Mouse (Mus musculus): ENCODE results near the gene Wipf2. TPM values are rescaled to one million over a fixed set of nuclear protein-coding genes. Genes with fewer than 3 reads are reported as not detected.
"Not testable (repeated sequence)": the region's sequence is repeated elsewhere in the genome, so short reads cannot be mapped to it uniquely, and the experiment has no call there.

The Wipf2 gene
- polyA plus RNA-seq (2016; fragmentation: Nextera tagmentation; extraction: Ambion mirVana), result 3.7 and 3.9 TPM in 2 replicates

- no peaks in the 10 kb centered on the region for H3K27me3 ChIP-seq (ENCODE audit: low read depth, poor library complexity, severe bottlenecking)
- 6% methylated on average over 40 of the region's 41 CpGs for WGBS
- DNase-seq (ENCODE audit: low spot score), result peak; percentile 96
Measured at GRCm38 (mm10) chr11:98863028-98863750, at the start of gene Wipf2. Wipf2 (plus strand) TSS chr11:98863638.

GRCm38 (mm10) chr11:98816706-98817239 is 46.7 kb upstream of the Wipf2 start:
- DNase-seq (ENCODE audit: low spot score), result no peak
- 93% methylated on average over 1 of the region's 1 CpGs for WGBS
- H3K4me3 ChIP-seq, result no peak overlapping the region
- H3K36me3 ChIP-seq, result peaks cover 99% of the 10 kb centered on the region
- H3K27me3 ChIP-seq (ENCODE audit: low read depth, poor library complexity, severe bottlenecking), result no peaks in the 10 kb centered on the region
- no peaks in the 10 kb centered on the region for H3K9me3 ChIP-seq (replicated peaks)
- H3K4me1 ChIP-seq, result no peaks in the 10 kb centered on the region
- no peak overlapping the region for H3K27ac ChIP-seq (replicated peaks)

More at GRCm38 (mm10) chr11:98863028-98863750, at the start of gene Wipf2:
- Histone ChIP-seq H3K9me3 (replicated peaks) (0 out of 2 replicates have a peak, but pooled peaks cover 4% of the 10 kb centered on the region), H3K4me1 (peaks cover 29% of the 10 kb centered on the region), H3K36me3 (peaks cover 24% of the 10 kb centered on the region), H3K27ac (replicated peaks) (peak within 1 kb of the TSS; percentile 94), H3K4me3 (peak within 1 kb of the TSS; percentile 69)

- Histone ChIP-seq H3K4me1 (no peaks in the 10 kb centered on the region), H3K9me3 (replicated peaks) (no peaks in the 10 kb centered on the region), H3K4me3 (no peak overlapping the region), H3K27ac (replicated peaks) (no peak overlapping the region), H3K36me3 (peaks cover 100% of the 10 kb centered on the region), H3K27me3 (ENCODE audit: low read depth, poor library complexity, severe bottlenecking) (no peaks in the 10 kb centered on the region)
- DNase-seq (ENCODE audit: low spot score), result no peak
- 94% methylated on average over 5 of the region's 5 CpGs for WGBS
Measured at GRCm38 (mm10) chr11:98820968-98821367, 42.5 kb upstream of the Wipf2 start.

- H3K27ac ChIP-seq (replicated peaks); H3K4me1 ChIP-seq; H3K4me3 ChIP-seq; H3K27me3 ChIP-seq (ENCODE audit: low read depth, poor library complexity, severe bottlenecking); H3K9me3 ChIP-seq (replicated peaks); DNase-seq (ENCODE audit: low spot score): not testable (repeated sequence)
- peaks cover 100% of the 10 kb centered on the region for H3K36me3 ChIP-seq
- 98% methylated on average over 2 of the region's 2 CpGs for WGBS
Measured at GRCm38 (mm10) chr11:98826071-98826470, 37.4 kb upstream of the Wipf2 start.

GRCm38 (mm10) chr11:98827877-98828276 is 35.6 kb upstream of the Wipf2 start:
- 93% methylated on average over 2 of the region's 2 CpGs for WGBS
- peaks cover 100% of the 10 kb centered on the region for H3K36me3 ChIP-seq
- no peak overlapping the region for H3K4me3 ChIP-seq
- H3K9me3 ChIP-seq (replicated peaks), result no peaks in the 10 kb centered on the region
- no peak overlapping the region for H3K27ac ChIP-seq (replicated peaks)
- no peaks in the 10 kb centered on the region for H3K27me3 ChIP-seq (ENCODE audit: low read depth, poor library complexity, severe bottlenecking)
- no peaks in the 10 kb centered on the region for H3K4me1 ChIP-seq
- DNase-seq (ENCODE audit: low spot score), result no peak

- DNase-seq (ENCODE audit: low spot score), result no peak
Measured at GRCm38 (mm10) chr11:98829091-98829775, 34.2 kb upstream of the Wipf2 start.

GRCm38 (mm10) chr11:98829875-98830274 is 33.6 kb upstream of the Wipf2 start:
- no peak overlapping the region for H3K4me3 ChIP-seq
- WGBS, result 83% methylated on average over 4 of the region's 4 CpGs
- peaks cover 100% of the 10 kb centered on the region for H3K36me3 ChIP-seq
- no peaks in the 10 kb centered on the region for H3K9me3 ChIP-seq (replicated peaks)
- no peak overlapping the region for H3K27ac ChIP-seq (replicated peaks)
- DNase-seq (ENCODE audit: low spot score), result no peak
- no peaks in the 10 kb centered on the region for H3K27me3 ChIP-seq (ENCODE audit: low read depth, poor library complexity, severe bottlenecking)
- peaks cover 11% of the 10 kb centered on the region for H3K4me1 ChIP-seq

More at GRCm38 (mm10) chr11:98829091-98829775, 34.2 kb upstream of the Wipf2 start:
- H3K27ac ChIP-seq (replicated peaks), result no peak overlapping the region
- no peaks in the 10 kb centered on the region for H3K9me3 ChIP-seq (replicated peaks)
- peaks cover 5% of the 10 kb centered on the region for H3K4me1 ChIP-seq
- H3K36me3 ChIP-seq, result peaks cover 100% of the 10 kb centered on the region
- H3K27me3 ChIP-seq (ENCODE audit: low read depth, poor library complexity, severe bottlenecking), result no peaks in the 10 kb centered on the region
- H3K4me3 ChIP-seq, result no peak overlapping the region
- 72% methylated on average over 12 of the region's 12 CpGs for WGBS

GRCm38 (mm10) chr11:98835296-98835695 is 28.1 kb upstream of the Wipf2 start:
- Histone ChIP-seq H3K27me3 (ENCODE audit: low read depth, poor library complexity, severe bottlenecking) (peaks cover 41% of the 10 kb centered on the region), H3K36me3 (peaks cover 48% of the 10 kb centered on the region), H3K9me3 (replicated peaks) (no peaks in the 10 kb centered on the region), H3K27ac (replicated peaks) (no peak overlapping the region), H3K4me3 (peak overlapping the region; percentile 9), H3K4me1 (peaks cover 54% of the 10 kb centered on the region)
- no peak for DNase-seq (ENCODE audit: low spot score)
- 35% methylated on average over 5 of the region's 5 CpGs for WGBS

- Histone ChIP-seq H3K4me1 (peaks cover 54% of the 10 kb centered on the region), H3K36me3 (peaks cover 44% of the 10 kb centered on the region), H3K27me3 (ENCODE audit: low read depth, poor library complexity, severe bottlenecking) (peaks cover 46% of the 10 kb centered on the region), H3K4me3 (no peak overlapping the region), H3K9me3 (replicated peaks) (no peaks in the 10 kb centered on the region), H3K27ac (replicated peaks) (no peak overlapping the region)
- DNase-seq (ENCODE audit: low spot score), result no peak
- 70% methylated on average over 3 of the region's 3 CpGs for WGBS
Measured at GRCm38 (mm10) chr11:98835725-98836124, 27.7 kb upstream of the Wipf2 start.

GRCm38 (mm10) chr11:98836128-98836527 is 27.3 kb upstream of the Wipf2 start:
- peaks cover 40% of the 10 kb centered on the region for H3K36me3 ChIP-seq
- H3K27ac ChIP-seq (replicated peaks), result no peak overlapping the region
- H3K4me3 ChIP-seq, result peak overlapping the region; percentile 75
- peaks cover 54% of the 10 kb centered on the region for H3K4me1 ChIP-seq
- peaks cover 46% of the 10 kb centered on the region for H3K27me3 ChIP-seq (ENCODE audit: low read depth, poor library complexity, severe bottlenecking)
- no peaks in the 10 kb centered on the region for H3K9me3 ChIP-seq (replicated peaks)
- DNase-seq (ENCODE audit: low spot score), result no peak
- 27% methylated on average over 7 of the region's 7 CpGs for WGBS

GRCm38 (mm10) chr11:98836651-98837141 is 26.7 kb upstream of the Wipf2 start, which contains the start of gene Rapgefl1:
Rapgefl1 (plus strand) TSS chr11:98836785.
- peak within 1 kb of the TSS; percentile 82 for H3K27ac ChIP-seq (replicated peaks)

GRCm38 (mm10) chr11:98837231-98837704 is 26.2 kb upstream of the Wipf2 start:
- H3K27me3 ChIP-seq (ENCODE audit: low read depth, poor library complexity, severe bottlenecking), result peaks cover 46% of the 10 kb centered on the region
- peaks cover 54% of the 10 kb centered on the region for H3K4me1 ChIP-seq
- H3K27ac ChIP-seq (replicated peaks), result peak overlapping the region; percentile 82
- H3K4me3 ChIP-seq, result peak overlapping the region; percentile 75
- H3K36me3 ChIP-seq, result peaks cover 29% of the 10 kb centered on the region
- DNase-seq (ENCODE audit: low spot score), result peak; percentile 37
- under 1% methylated on average over 23 of the region's 29 CpGs for WGBS
- H3K9me3 ChIP-seq (replicated peaks), result no peaks in the 10 kb centered on the region

More at GRCm38 (mm10) chr11:98836651-98837141, 26.7 kb upstream of the Wipf2 start, which contains the start of gene Rapgefl1:
- DNase-seq (ENCODE audit: low spot score), result peak; percentile 87
- Histone ChIP-seq H3K27me3 (ENCODE audit: low read depth, poor library complexity, severe bottlenecking) (peaks cover 46% of the 10 kb centered on the region), H3K9me3 (replicated peaks) (no peaks in the 10 kb centered on the region), H3K4me3 (peak within 1 kb of the TSS; percentile 75), H3K36me3 (peaks cover 34% of the 10 kb centered on the region), H3K4me1 (peaks cover 54% of the 10 kb centered on the region)
- 0% methylated on average over 48 of the region's 48 CpGs for WGBS

Data from midbrain, embryonic 10.5 days (tissue).